Mouse (Mus musculus) cerebellum, adult (tissue): ENCODE data around the gene Gm21985.

ENCODE experiments used
- ATAC-seq: cut with Nextera tagmentation; 2 replicates; pipeline ENCODE4 v1.9.2; 2017; ENCODE audit warnings: mild to moderate bottlenecking, moderate library complexity, mixed read lengths; ENCODE audit not compliant: insufficient number of reproducible peaks, low FRiP score, low TSS enrichment

The Gm21985 gene

DNA sequence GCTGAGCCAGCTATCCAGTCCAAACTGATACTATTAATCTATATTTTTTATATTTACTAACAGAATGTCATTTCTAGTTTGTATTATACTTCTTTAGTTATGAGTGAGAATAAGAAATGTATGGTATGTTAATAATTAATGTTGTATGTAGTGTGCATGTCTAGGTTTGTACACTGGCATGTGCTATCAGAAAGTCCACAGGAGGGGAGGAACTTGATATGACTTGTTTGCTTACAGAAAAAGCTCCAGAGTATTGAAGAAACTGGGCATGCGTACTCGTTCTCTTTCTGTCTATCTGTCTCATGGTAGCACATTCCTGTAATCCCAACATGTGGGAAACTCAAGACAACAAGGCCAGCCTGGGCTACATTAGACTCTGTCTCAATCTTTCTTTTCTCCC, 52.1 kb downstream of the Gm21985 start:
- no peak for ATAC-seq

DNA sequence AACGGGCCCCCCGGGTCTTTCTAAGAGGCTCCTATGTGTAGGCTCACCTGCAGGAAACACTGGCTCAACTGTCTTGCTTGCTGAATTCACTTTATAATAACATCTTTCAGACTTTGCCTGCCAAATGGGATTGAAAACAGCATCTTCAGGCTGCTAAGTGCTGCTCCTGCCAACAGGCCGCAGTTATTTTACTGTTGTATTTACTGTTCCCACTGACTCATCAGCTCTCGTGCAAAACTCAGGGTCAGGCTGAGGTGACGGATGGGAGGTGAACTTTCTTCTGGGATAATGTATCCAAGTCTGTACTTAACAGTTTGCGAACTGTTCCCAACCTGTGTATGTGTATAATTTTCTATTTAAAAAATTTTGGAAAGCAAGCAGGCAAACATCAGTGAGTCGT, 52.8 kb downstream of the Gm21985 start:
- no peak for ATAC-seq

DNA sequence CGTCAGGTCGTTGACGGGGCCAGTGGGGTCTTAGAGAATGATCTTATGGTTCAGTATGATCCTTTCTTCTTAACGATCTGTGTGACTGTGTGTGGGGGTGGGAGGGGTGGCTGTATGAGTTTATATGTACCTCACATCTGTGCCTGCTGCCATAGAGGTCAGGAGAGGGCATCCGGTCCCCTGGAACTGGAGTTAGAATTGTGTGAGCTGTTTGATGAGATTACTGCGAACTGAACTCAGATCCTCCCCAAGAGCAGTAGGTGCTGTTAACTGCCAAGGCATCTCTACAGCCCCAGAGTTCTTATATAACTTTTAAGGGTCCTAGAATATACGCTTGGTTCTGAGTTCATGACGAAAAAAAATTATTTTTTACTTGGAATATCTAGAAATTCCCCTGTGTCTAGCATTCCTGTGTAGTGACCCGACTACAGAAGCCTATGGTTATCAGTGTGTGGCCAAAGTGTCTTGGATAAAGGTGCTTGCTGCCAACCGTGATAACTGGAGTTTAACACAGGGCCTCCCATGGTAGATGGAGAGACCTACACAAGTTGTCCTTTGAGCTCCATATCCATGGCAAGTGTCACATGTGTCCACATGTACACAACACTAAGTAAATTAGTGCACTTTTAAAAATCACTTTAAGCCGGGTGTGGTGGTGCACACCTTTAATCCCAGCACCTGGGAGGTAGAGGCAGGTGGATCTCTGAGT, 62.1 kb downstream of the Gm21985 start:
- no peak for ATAC-seq

DNA sequence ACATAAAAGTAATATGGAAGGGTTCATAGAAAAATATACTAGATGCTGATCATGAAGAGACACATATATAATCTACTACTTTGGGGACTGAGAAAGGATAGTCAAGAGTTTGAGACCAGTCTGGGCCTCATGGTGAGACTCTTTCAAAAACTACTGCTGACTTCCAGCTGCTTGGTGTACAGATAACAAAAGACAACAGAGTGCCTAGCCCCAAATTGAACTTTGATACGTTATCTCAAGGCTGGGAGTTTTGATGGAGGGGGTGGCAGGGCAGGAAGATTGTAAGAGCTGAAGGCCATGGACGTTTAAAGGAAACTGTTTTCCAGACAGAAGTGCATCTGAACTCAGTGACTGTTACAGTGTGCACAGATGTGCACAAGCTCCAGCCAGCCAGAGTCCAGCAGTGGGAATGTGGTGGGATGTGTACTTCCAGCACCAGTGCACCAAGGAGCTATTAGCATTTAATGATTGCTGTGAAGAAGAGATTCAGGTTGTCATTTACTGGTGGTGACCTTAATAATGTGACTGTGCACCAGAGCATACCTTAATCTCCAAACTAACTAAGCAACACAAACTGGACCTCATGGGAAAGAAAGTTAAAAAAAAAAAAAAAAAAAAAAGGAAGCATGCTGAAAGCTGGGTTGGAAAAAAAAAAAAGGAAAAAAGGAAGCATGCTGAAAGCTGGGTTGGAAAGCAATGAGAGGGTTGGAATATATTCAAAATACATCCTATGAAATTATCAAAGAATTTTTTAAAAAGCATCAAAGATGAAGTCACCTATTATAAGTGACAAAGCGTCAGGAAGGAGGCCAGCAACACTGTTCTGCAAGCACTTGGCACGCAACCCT, 66.2 kb downstream of the Gm21985 start:
- no peak for ATAC-seq

DNA sequence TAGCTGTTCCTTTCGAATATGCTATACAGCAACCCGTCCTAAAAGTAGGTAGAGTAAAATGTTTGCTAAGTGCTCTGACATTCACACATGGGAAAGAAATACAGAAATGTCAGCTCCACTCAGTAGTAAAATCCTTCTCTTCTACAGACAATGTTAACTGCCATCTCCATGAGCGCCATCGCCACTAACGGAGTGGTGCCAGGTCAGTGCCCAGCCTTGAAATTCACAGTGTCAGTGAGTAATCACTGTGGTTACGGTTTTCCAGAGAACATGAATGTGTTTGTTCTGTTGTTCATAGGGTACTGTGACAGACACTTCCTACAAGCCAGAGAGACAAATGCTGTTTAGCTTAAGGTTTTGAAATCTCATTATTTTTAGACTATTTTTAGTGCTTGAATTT, 71.1 kb downstream of the Gm21985 start:
- no peak for ATAC-seq

DNA sequence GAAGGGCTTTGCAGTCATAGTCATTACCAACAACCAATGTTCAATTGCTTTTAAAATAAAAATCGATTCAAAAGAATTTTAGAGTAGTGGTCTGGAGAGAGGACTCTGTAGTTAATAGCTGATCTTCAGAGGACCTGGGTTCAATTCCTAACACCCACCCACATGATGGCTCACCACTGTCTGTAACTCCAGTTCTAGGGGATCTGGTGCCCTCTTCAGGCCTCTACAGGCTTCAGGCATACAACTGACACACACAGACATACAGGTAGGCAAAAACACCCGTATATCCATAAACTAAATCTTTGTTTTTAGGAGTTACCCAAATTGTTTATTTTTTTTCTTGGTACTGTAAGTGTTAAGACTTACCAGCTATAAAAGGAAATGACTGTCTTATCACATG, 73.6 kb downstream of the Gm21985 start:
- ATAC-seq: no peak

DNA sequence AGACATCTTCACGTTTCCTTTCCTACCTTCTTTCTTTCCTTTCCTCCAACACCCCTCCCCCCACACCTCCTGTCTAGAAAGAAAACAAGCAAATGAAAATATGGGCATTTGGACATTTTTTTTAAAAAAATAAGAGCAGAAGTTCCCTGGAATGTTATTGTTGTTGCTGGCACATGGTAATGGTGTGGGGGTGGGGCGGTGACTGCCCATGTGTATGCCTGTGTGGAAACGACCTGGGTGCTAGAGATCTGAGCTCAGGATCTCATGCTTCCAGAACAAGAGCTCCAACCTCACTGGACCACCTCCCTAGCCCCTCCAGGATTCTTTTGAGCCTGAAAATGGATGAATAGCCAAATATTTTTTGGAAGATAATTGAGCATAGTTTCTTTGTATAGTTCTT, 75.0 kb downstream of the Gm21985 start:
- no peak for ATAC-seq

DNA sequence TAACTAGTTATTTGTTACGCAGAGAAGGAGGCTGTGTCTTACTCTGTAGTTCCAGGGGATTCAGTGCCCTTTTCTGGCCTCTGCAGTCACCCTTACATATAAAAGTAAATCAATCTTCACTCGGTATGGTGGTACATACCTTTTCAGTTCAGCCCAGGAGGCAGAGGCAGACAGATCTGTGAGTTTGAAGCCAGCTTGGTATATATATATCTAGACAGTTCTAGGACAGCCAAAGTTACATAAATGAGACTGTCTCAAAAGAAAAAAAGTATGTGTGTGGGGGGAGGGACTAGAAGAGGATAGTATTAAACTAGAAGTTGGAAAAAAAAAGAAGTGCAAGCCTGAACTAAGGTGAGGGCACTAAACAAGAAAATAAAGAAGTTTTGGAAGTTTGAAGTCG, 82.1 kb downstream of the Gm21985 start:
- ATAC-seq: no peak

DNA sequence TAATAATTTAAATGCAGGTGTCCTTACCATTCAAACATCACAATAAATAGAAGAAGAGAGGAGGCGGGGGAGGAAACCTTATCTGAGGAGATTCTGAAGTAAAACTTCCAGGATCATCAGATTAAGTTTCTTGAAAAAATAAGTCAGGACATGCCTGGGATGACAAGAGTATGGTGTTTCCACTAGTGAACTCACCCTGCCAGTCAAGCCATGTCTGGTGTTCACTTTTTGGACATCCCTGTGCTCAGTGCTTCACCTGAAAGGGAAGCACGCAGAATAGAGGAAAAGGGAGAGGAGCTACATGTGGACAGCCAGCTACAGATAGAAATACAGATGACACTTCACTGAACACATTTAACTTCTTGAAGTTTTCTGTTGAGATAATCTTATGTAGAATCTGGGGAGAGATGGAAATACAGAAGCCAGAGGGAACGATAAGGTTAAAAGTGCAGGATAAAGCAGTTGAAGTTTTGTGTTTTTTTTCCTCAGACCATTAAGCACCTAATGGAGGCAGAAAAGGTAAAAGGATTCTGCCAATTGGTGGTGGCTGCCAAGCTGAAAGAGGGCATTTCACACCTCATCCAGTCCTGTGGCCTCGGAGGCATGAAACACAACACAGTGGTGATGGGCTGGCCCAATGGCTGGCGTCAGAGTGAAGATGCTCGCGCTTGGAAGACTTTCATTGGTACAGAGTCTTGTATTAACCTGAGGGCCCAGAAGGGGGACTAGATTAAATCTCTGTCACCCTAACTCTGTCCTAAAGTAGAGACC, 87.8 kb downstream of the Gm21985 start:
- no peak for ATAC-seq

DNA sequence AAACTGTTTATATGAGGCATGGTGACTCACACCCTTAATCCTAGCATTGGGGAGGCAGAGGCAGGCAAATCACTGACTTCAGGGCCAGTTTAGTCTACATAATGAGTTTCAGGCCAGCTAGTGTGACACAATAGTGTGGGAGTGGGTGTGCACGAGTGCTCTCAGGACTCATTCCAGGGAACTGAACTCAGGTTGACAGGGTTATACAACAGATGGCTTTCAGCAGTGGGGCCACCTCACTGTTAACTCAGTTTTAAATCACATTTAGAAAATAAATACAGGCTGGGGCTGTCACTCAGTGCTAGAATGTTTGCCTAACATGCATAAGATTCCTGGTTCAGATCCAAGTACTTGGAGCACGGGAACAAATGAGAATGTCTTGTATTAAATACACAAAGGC, 93.5 kb downstream of the Gm21985 start:
- no peak for ATAC-seq

DNA sequence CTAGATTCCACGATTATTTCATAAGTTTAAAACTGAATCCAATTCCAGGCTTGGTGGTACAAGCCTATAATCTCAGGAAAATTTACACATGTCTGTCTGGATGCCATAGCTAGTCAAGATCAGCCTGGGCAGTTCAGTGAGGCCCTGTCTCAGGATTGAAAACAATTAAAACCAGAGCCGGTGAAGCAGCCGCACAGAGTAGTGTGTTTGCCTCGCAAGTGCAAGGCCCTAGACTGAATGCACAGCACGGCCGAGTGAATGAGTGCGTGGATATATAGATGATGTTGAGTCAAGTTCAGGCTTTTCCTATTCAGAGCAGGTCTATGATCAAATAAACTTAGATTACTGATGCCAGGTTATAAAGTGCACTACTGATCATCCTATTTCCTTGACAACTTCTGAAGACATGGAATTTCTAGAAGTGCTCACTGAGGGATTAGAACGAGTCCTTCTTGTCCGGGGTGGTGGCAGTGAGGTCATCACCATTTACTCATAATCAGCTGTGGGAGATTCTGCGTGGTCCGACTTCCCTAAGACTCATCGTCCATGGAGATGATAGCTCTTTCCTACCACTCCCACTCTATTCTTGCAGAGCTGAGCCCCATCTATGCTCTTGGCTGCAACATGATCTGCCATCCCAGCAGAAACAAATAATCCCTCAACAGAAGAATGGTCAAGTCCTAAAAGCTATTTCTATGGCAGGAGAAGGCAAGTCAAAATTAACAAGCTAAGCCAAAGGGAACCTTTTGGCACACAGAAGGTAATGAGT, 94.1 kb downstream of the Gm21985 start:
- ATAC-seq: no peak

DNA sequence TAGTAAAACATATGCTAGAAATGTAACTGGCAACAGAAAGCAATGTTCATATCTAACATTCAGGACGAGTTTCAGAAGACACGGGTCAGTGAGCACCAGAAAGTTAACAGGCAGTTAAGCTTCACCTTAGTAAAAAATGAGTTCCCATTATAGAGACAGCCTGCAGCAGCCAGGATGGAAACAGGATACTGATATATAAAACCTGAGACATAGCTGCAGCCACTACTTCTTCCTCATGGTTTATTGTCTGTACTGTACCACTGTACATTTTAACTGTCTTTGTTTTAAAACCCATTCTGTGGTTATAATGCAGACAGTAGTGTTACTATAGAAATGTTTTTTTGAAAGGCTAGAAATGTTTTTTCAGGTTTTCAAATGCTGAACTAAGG, 94.7 kb downstream of the Gm21985 start:
- no peak for ATAC-seq

DNA sequence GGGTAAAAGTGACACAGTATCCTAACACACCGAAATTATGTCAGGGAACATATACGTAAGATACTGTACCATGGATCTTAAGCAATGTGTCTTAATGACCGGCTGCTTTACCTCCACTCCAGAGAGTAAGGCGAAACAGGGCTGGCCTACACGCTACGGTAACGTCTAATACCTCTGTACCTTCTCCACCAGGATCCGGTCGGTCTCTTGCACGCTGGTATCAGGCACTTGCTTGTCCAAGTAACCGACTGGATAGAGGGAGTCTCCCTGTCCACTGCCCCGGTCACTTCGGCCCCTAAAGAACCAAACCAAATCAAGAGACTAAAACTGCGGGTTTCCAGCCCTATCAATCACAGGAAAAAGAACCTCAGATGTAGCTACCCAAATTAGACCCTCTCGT, 101.1 kb downstream of the Gm21985 start:
- peak; percentile 43; the same call in 1 of the 2 replicates for ATAC-seq

DNA sequence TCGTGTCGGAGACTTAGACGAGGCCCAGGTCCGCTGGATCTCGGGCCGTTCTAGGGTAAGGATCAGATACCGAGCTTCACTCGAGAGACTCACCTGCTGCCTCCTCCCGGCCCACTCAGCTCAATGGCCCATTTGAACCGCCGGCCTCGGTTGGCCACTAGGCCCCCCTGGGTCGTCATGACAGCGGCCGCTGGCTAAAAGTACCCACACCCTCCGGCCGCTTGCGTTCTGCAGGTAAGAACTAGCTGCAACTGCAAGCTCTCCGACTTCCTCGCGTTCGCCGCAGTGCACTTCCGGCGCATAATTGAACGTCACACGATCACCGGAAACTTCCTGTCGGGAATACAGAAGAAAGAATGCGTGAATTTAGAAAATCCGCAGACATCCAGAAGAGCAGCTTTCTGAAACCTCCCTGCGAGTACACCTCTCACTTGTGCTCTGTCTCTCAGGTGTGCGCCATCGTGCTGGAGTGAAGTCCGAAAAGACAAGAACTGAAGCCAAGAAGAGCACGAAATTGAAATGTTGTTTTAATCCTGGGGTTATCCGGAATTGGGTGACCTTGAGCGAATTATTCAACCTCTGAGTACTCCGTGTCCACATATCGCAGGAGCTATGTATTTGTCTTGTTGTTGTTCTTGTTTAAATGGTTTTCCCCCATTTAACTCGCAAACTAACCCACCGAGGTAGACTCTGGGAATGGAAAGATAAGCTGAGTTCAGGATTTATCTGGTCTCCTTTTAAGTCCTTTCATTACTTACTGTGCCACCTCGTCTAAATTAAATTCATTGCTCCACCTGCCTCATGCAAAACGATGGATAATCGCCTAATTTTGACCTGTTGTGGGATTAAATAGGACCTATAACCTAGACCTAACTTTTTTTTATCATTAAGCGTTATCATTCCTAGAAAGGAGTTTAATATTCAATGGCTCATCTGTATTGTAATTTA, 101.9 kb downstream of the Gm21985 start, which contains the start of gene Emc4:
Gene Emc4 (minus strand): TSS at position 302 of the 948 bp plus-strand sequence.
- peak; percentile 86 for ATAC-seq

DNA sequence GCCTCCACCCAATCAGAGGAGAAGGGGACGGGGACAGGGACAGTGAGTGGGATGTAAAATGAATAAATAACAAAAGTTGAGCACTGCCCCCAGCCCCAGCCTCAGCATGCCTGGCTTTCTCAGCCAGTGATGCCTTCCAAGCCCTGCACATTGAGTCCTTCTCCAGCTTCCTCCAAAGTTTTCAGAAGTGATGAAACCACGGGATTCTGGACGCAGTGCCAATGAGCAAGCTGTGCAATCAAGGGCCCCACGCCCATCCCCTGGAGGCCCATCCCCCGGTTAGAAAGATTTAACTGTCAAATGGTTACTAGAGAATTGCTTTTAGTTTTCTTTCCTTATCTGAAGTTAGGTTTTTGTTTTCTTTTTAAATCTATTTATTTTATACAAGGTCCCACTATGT, 103.8 kb downstream of the Gm21985 start:
- no peak for ATAC-seq

DNA sequence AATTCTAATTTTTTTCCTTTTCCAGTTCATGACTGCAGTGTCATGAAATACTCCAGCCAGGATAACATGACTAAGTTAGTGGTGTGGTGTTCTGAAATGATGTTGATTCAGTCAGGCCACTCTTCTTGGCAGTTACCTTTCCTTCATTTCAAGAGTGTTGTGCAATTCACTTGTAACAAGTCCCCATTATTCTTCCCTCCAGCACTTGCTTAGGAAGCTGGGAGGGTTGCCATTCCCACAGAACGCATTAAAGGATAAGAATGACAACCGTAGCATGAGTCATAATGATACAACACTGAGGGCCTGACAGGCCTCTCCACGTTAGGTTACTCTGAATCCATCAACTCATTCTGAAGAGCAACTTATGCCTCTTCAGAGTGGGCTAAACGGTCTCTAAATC, 107.0 kb downstream of the Gm21985 start:
- no peak for ATAC-seq

DNA sequence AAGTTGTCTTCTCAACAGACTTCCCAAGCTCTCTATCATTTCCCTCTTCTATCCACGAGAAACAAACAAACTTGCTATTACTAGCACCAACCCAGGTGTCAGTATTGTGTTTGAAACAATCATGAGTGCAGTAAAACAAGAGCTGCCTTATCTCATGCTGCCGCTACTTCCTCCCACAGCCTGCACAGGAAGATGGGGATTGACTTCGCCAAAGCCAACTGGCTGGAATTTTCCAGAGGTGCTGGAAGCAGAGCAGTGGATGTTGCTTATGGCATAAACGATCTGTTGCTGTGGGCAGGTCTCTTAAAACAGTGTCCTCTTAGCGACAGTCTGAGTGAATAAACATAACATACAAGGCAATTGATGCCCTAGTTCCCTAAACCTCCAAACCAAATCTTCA, 108.5 kb downstream of the Gm21985 start:
- ATAC-seq: no peak

DNA sequence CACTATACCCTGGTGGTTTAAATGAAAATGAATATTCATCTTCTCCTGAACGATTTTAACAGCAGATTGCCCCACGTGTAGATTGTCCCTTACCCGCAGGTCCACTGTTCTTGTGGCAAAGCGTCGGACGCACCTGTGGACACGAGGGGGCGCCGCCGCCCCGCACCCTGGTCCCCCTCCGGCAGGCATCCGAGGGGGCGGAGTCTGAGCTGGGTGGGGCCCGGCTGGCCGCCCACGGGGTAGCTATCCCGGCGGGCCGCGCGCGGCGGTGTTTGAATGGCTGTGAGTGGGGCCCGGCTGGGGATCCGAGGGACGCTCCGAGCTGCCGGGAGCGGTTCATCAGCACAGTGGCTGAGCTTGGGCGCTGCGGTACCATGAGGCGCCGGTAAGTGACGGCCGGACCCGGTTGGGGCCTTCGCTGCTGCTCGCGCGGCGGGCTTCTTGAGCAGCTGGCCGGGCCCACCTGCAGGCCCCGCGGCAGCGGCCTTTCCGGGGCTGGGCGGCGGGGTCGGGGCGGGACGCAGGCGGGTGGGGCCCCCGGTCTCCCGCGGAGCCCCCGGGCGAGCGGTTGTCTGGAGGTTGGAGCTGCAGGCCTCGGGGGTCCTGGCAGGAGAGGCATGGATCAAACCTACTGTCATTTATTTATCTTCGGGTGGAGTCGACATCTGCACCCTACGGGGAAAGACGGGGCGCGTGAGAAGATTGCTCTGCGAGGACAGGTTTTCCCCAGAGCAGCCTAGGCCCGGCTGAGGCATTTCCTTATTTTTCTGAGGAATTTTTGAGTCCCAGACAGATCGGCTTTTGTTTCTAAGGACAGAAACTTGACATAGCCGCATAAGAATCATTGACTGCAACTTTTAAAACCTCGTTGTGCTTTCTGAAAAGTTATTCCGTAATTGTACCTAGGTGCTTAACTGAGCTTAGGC, 113.1 kb downstream of the Gm21985 start, which contains the start of gene Katnbl1:
Gene Katnbl1 (plus strand): TSS at position 239 of the 926 bp plus-strand sequence.
- peak; percentile 99 for ATAC-seq
